Mouse (Mus musculus): ENCODE measurements around the gene Gm49711.

Gene Gm49711

DNA sequence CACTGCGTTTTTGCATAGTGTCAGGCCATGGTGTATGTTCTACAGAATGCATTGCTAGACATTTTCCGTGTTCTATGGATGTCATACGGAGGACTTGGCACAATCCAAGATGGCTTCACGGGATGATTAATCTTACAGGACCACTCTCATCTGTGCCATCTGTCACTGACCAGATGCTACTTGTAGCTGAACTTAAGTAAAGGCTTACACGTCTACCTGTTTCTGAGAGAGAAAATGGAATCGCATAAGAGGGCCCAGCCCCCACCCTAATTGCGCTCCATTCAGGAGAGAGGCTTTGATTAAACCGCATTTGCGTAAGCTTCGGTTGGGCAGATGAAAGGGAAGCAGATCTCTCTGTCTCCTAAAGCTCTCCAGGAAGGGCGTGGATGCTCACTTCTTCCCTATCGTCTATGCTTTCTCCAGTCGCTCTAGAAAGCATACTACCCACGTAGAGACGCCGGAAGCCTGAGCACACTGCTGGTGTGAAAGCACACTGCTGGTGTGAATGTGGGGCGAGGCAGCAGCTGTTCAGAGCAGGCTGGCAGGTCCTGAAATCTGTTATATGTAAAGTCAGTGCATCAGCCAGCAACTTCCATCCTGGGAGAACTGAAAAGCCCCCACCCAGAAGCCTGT lies 62.9 kb downstream of the Gm49711 start:
- DNase-seq (ENCODE audit: low spot score) = no peak

DNA sequence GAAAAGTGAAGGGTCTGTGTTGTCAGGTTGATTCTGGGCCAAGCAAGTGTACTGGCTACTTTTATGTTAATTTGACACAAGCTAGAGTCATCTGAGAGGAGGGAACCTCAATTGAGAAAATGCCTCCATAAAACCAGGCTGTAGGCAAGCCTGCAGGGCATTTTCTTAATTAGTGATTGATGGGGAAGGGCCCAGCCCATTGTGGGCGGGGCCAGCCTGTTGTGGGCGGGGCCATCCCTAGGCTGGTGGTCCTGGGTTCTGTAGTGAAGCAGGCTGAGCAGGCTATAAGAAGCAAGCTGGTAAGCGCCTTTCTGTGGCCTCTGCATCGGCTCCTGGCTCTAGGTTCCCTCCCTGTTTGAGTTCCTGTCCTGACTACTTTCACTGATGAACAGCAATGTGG lies 69.1 kb downstream of the Gm49711 start:
- no peak for DNase-seq (ENCODE audit: low spot score)

DNA sequence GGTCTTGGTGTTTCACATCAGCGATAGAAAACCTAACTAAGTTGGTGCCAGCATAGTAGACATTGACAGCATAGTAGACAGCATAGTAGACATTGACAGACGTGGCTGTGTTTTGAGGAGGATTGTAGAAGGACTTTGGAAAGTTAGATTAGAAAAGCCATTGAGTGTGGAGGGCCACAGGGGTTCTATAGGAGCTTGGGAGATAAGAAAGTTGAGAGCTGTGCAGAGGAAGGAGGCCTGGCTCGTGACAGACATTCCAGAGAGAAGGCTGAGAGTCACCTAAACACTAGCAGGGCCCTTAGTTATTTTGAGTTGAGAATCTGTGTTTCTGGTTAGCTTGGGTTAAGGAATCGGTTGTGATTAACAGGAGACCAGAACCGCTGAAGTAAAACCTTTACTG lies 69.5 kb downstream of the Gm49711 start:
- DNase-seq (ENCODE audit: low spot score) = no peak

DNA sequence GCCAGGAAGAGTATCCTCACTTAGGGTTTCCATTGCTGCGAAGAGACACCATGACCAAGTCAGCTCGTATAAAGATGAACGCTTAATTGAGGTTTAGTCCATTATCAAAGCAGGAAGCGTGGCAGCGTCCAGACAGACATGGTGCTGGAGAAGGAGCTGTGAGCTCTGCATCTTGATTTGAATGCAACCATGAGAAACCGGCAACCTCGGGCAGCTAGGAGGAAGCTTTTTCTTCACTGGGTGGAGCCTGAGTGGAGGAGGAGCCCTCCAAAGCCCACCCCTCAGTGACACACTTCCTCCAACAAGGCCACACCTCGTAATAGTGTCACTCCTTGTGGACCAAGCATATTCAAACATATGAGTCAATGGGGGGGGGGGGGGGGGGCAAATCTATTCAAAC lies 71.7 kb downstream of the Gm49711 start:
- no peak for DNase-seq (ENCODE audit: low spot score)

DNA sequence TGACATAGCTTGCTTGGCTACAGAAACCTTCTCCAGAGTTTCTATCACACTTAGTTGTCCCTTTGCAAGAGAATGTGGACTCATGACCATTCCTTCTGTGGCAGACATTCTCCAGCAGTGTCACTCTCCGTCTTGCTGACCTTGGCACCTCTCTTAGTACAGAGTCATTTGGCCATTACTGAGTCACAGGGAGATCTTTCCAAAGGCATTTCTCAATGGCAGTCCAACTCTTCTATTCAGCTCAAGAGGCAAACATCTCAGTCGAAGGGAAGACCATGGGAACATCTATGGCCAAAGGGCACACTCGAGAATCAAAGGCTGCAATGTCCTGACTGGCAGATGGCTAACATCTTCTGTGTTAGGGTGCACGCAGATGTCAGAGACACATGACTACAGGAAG lies 74.4 kb downstream of the Gm49711 start:
- no peak for DNase-seq (ENCODE audit: low spot score)

DNA sequence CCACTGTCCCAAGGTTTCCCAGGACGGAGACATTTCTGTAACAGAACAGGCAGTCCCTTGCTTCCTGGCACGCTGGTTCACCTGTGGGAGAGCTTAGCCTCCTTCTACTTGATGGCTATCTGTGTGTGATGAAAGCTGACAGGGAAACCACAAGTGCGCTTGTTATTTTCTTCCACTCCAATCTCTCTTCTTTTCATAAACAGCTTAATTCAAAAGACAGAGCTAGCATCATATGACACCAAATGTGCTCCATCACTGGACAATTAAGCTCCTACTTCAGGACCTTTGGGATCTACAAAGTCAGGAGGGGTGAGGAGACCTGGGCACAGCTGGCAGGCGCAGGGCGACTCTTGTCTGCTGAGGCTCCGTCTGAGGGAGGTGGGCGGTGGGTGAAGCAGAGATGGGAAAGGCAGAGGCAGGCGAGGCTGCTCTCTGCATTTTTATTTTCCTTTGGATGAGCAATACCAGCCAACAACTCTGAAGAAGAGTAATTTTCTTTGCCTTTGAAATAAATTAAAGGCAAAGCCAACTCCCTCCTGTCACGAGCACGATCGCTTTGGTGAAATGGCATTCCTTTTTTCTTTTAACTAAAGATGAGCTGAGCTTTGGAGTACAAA lies 76.1 kb downstream of the Gm49711 start:
- no peak for DNase-seq (ENCODE audit: low spot score)

DNA sequence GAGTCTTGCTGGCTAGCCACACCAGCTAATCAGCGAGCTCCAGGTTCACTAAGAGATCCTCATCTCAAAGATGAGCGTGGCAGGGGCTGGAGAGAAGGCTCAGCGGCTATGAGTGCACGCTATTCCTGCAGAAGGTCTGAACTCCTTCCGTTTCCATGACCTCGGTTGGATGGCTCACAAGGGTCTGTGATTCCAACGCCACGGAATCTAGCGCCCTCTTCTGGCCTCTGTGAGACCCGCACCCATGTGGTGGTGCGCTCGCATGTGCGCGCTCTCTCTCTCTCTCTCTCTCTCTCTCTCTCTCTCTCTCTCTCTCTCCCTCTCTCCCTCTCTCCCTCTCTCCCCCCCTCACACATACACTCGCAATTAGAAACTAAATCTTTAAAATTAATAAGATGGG lies 78.2 kb downstream of the Gm49711 start:
- no peak for DNase-seq (ENCODE audit: low spot score)

DNA sequence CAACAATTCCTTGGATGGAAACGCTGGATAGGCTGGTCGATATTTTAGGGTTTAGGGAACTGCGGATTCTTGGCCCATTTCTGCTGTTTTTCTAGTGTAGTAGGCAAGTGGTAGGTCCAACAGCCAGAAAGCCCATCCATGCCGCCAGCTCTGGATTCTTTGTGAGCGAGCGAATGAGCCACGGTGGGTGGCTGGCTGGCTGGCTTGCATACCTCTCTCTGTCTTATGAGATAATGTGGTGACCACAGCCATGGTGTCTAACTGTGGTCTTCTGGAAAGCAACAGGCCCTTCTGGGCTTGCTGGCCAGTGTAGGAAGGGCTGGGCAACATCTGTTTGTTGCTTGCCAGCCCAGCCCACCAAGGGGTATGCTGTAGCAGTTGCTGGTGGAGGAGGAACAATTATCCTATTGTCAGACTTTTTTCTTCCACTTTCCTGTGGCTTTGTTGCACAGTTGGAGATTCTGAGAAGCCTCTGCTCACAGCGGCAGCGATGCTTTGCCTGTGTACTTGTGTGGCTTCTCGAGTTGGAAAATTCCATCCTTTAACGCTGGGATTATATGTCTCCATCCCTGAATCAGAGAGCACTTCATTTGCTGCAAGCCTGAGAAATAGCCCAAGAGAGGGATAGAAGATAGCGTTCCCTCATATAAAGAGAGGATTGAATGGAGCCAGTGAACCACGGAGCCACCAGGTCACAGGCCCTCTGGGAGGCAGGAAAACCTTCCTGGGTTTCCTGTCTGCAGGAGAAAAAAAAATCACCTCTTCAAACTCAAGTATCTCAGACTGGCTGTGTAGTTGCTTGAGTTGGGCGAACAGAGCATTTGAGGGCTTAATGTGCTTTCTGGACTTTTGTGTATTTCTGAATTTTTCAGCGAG lies 81.5 kb downstream of the Gm49711 start:
- DNase-seq (ENCODE audit: low spot score) = no peak

DNA sequence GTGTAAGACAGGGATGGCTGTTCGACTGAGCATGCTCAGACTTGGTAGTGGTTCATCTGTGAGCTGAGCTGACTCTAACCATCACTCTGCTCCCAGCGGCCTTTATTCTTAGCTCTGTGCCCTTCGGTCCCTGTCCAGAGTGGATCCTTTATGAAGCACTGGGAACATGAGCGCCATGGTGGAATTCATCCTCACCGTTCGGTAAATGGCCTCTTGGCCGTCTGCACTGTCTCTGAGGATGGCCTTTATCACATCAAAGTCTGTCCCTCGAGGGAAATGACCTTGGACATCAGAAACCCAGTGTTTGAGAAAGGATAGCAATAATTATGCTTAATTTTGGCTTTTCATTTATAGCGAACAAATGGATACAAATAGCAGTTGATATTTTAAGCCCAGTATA lies 82.2 kb downstream of the Gm49711 start:
- DNase-seq (ENCODE audit: low spot score) = no peak

DNA sequence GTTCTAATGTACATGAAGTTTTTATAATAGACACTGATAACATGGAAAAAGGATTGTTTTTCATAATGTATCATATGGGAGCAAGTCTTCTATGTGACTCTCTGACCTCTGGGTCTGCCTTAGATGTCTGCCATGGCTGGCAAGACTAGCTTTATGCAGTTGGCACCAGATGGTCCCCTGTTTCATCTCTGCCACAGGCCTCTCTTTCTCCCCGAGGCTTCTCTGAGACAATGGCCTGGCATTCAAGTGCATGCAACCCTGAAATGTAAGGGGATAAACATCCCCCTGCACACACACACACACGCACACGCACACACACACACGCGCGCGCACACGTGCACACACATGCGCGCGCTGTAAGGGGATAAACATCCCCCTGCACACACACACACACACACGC lies 82.9 kb downstream of the Gm49711 start:
- DNase-seq (ENCODE audit: low spot score) = no peak

DNA sequence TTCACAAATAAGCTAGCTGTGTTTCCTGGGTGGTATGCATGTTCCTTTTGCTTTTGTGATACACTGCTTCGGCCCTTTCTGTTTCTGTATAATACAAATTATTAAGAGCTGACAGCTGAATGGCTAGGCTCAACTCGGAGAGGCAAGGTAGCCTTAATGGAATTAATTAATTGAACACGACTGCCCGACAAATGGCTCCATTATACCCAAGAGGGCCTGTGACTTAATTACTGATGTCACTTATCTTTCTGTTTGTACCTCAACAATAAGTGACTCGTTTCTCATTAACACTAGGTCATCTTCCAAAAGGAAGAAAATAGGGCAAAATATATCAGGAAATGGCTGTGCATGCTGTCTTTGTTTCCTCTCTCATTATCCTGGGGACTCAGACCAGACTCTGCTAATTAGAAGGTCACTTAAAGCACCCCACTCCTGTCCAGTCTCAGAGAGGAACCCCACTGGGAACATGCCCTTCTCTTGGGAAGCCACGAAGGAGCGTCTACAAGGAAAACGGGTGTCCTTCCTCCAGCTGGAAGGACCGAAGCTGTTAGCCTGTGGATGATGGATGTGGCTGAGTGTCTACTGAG lies 84.4 kb downstream of the Gm49711 start:
- DNase-seq (ENCODE audit: low spot score) = no peak

DNA sequence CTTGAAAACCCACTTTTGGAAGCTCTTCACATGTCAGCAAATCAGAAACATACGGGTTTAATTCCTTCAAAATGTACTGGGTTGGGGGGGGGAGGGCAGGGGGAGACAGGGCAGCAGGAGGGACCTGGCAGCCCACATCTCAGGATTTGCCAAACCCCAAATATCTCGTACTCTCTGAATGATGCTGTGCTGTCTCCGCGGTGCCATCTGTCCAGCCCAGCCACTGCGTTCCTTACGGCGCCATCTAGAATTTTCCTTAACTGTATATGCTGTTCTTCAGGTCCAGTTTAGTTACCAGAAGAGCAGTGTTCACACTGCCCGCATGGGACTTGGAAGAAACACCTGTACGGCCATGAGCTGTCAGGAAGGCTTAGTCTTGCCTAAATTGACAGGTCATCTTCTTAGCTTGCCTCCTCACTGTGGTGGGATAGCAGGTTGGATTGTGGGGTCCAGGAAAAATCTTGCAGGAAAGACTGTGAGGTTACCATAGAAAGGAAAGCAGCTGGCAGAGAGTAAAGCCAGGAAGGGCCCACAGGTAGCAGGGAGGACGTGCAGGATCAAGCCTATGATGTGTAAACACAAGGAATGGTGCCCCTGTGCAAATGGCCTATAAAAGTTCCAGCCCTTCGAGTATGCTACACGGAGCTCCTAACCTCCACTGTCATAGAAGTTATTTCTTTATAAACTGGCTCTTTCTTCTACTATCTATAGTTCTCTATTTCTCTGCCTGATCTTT lies 89.7 kb downstream of the Gm49711 start:
- DNase-seq (ENCODE audit: low spot score) = no peak

DNA sequence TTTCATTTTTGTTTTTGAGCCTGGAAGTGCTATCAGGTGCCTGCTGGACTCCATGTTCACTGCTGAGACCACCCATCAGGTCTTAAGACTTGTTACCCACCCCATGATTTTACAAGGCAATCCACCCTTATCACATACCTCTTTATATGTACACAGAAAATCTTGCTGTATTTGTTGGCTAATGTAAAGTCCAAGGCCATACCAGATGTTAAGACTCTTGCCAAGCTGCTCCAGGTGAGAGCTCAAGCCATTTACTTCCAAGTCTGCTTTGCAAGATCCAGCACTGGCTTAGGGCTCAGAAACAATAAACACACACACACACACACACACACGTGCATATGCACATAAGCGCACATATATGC lies 90.2 kb downstream of the Gm49711 start:
- no peak for DNase-seq (ENCODE audit: low spot score)

DNA sequence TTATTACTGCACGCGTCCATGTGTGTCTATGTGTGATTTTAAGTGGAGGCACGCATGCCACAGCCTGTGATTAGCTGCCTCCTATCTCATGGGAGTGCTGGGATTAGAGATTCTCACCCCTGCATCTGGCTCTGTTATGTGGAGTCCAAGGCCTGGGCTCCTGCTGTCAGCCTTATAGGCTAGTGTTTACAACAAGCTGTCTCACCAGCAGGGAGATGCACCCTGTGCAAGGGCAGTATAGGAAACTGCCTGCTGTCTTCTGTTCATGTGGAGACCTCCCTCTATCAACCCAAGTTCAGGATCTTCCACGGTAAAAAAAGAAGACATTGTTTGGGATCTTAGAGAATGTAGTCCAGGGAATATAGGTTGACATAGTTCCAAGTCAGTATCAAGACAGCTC lies 92.9 kb downstream of the Gm49711 start:
- DNase-seq (ENCODE audit: low spot score) = no peak

DNA sequence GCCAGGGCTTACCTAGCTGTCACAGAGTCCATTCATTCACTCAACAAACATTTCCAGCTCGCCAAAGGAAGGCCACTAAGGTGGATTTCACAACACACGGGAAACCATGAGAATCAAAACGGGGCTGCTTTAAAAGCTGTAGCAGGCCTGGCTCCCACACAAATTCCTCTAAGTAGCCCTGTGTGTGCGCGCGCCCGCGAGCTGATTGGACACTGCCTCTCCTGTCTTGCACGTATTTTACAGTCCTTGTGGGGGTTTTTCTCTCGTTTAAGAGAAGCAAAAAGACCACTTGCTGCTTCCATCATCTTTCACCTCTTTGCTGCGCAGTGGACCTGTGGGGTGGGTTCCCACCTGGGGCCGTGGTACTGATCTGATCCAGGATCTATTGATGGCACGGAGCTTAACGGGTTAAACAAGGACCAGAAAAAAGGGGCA lies 99.9 kb downstream of the Gm49711 start:
- DNase-seq (ENCODE audit: low spot score) = peak; percentile 35

DNA sequence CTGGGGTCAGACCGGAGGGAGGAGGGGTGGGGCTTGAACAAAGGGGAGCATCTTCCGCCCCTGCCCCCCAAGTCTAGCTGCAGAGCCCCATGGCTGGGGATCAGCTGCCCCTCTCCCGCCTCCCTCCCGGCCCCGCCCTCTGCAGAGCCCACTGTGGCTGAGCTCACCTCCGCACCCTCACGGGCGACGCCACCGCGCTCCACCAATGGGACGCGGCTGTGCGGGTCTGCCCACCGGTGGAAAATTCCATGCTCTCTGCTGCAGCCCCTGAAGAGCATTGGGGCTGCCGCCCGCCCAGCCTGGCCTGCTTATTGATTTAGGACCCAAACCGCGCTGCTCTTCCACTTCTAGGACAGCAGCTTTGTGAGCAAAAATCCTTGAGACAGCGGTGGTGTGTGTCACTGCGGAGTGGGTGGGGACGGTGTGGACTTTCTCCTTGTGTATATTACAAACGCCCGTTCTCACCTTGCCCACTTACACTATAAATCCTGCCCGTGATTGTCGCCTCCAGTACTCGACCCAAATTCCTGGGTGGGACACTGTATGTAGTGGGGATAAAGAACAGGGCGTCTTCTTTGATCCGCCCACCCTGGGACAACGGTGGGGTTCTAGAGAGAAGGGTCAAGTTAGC lies 100.5 kb downstream of the Gm49711 start:
- peak; percentile 77 for DNase-seq (ENCODE audit: low spot score)

DNA sequence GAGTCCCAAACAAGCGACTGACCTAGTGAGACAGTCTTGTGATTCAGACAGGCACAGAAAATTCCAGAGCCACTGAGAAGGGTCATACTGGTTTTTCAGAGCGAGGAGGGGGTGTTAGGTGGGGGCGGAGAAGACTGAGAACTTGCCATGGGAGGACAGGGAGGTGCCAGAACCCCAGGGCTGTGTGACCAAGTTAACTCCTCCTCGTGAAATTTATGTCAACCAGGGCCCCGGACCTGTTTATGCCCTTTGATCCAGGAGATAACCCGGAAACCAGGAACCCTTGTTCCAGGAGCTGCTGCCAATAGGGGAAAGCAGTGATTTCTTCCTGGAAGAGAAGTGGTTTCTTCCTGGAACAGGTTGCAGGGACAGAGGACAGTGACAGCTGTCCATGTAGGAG lies 101.0 kb downstream of the Gm49711 start:
- no peak for DNase-seq (ENCODE audit: low spot score)

DNA sequence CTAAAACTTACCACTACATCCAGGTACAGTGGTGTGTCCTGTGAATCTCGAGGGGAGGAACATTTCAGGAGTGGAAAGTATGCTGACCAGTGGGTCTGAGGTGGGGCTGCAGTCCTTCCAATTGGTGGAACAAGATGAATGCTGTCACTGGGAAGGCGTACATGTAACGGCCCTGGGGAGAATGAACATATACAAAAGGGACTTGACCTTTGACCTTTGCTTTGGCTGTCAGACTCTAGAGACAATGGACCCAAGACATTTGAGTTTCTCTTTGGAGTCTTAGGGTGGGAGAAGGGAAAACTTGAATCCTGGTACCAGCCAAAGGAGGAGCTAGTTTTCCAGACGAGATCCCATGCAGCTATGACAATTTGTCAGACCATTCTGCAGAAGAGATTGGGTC lies 104.2 kb downstream of the Gm49711 start:
- DNase-seq (ENCODE audit: low spot score) = no peak

DNA sequence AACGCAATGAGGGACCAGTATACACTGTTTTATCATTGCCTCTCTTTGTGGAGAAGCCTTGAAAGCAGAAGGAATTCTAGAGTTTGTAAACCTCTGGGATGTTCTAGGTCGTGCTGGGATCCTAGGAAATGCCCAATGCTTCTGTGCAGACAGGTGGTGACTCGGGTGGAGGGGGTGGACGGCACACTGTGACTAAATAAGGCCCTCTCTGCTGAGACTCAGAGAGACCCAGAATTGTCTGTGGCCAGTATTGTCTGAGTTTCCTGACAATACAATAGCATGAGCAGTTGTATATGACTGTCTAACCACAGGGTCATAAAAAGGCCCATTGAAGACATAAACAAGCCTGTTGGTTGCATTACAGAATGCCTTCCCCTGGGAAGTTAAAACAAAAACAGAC lies 105.4 kb downstream of the Gm49711 start:
- no peak for DNase-seq (ENCODE audit: low spot score)

DNA sequence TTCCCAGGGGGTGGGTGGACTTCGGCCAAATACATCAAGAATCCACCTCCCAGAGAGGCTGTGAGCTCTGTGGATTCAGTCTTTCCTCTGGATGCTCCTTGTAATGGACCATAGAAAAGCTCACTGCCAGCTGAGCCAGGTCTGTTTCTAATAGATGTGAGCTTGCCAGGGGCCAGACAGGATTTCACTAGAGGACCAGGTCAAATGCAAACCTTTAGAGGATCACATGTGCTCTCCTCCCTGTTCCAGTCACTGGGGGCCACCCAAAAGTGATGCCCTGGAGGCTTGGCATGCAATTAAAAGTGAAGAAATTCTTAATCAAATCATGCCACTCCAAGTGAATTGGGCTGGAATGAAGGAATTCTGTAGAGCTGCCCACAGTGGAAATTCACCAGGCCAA lies 117.9 kb downstream of the Gm49711 start:
- DNase-seq (ENCODE audit: low spot score) = no peak

DNA sequence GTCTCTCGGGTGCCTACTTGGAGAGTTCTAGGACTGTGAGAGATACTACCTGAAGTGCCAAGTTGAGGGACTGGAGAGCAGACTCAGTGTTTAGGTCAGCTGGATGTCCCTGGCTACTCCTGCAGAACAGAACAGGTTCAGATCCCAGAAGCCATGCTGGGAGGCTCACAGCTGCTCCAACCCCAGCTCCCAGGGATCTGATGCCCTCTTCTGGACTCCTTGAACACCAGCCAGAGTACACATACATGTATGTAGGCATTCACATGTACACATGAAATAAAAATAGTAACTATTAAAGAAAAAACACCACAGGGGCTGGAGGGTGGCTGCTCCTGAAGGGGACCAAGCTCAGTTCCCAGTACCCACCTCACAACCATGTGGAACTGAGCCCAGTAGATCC lies 119.6 kb downstream of the Gm49711 start:
- no peak for DNase-seq (ENCODE audit: low spot score)

DNA sequence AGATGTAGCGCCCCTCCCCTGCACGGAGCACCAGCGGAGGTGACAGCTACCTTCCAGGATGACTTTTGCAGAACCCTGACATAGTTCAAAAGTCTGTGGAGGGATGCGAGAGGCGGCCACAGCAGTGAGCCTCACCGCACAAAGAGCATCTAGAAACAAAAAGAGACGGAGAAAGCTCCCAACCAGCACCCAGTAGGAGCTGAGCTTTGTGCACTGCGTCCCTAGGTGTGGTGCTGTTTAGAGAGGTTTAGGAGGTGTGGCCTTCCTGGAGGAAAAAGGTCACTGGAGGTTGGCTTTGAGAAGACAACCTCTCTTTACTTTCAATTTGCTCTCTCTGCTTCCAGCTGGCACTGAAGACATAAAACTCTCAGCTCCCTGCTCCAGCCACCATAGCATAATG lies 121.2 kb downstream of the Gm49711 start:
- no peak for DNase-seq (ENCODE audit: low spot score)
